Mouse (Mus musculus) ES-Bruce4 (cell line): ENCODE measurements around the gene Vasn.

Source experiments
- CTCF ChIP-seq: IDR thresholded peaks from one replicate; pipeline ENCODE4 v1.8.1; 2011; ENCODE audit warnings: low read depth, low read length
- EP300 ChIP-seq: IDR thresholded peaks from 2 replicates; pipeline ENCODE4 v1.6.1; 2011; ENCODE audit warnings: low read depth, low read length; ENCODE audit not compliant: insufficient read depth
- POLR2A ChIP-seq: IDR thresholded peaks from one replicate; pipeline ENCODE4 v1.8.1; 2011; ENCODE audit warnings: low read length; ENCODE audit not compliant: insufficient read depth

GRCm38 (mm10) chr16:4667190-4667808 lies 27.6 kb downstream of the Vasn start:
- TF ChIP-seq CTCF = peak; percentile 98
- no peak for TF ChIP-seq POLR2A
- no peak for TF ChIP-seq EP300
